Mouse (Mus musculus) olfactory bulb, adult 2 months (tissue): Measurements from ENCODE around the gene Tmem170. TPM values are rescaled to one million over a fixed set of nuclear protein-coding genes. Genes with fewer than 3 reads are reported as not detected.

ENCODE experiments used
- H3K27ac ChIP-seq: fragments of 200-500 bp; 2 replicates; pipeline ENCODE4 v1.5.1; 2012; ENCODE audit warnings: low read depth, low read length; ENCODE audit not compliant: insufficient read depth
- H3K4me1 ChIP-seq: fragments of 200-500 bp; 2 replicates; pipeline ENCODE4 v1.6.1; 2012; ENCODE audit warnings: low read length; ENCODE audit not compliant: control insufficient read depth, insufficient read depth
- H3K4me3 ChIP-seq: fragments of 200-500 bp; 2 replicates; pipeline ENCODE4 v1.5.1; 2012; ENCODE audit warnings: mild to moderate bottlenecking, low read depth, low read length, moderate library complexity; ENCODE audit not compliant: insufficient read depth
- CTCF ChIP-seq: fragments of 200-500 bp; IDR thresholded peaks from 2 replicates; pipeline ENCODE4 v1.5.1; 2012; ENCODE audit warnings: low read depth, mild to moderate bottlenecking, low read length, moderate library complexity; ENCODE audit not compliant: insufficient read depth
- POLR2A ChIP-seq: fragments of 200-500 bp; IDR thresholded peaks from 2 replicates; pipeline ENCODE4 v1.6.1; 2012; ENCODE audit warnings: mild to moderate bottlenecking, low read depth, low read length, moderate library complexity; ENCODE audit not compliant: insufficient read depth
- WGBS: fragments of 180-500 bp; shearing (Covaris S2); methylation state at CpG from one replicate; pipeline ENCODE4 v1.1.7; 2018; 5-methylcytosine and 5-hydroxymethylcytosine counted together
- polyA plus RNA-seq: library from polyadenylated mRNA; stranded (reverse); fragments of >200 nt; gene quantifications from 2 replicates; pipeline ENCODE4 v1.2.4, GENCODE M21; 2012; ENCODE audit warnings: low replicate concordance; ENCODE audit not compliant: missing spikeins, insufficient read depth, insufficient read length

Gene Tmem170
- polyA plus RNA-seq, 1 experiment = not detected

DNA sequence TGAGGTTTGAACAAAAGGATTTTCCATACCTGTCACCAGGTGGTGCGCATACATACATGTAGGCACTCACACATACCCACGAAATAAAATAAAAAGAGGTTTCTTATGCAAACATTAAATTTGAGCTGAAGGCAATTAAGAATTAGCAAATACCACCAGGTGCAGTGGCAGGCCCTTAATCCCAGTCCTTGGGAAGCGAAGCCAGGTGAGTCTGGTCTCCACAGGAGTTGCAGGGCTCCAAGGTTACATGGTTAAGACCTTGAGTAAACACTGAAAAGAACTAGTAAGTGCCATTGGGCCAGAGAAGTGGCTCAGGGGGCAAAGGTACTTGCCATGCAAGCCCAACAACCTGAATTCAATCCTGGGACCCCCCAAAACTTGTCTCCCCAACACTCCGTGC lies 7.1 kb upstream of the Tmem170 start:
- Histone ChIP-seq H3K4me1 (peaks cover 4% of the 10 kb centered on the region; the same call in 1 of the 2 replicates), H3K4me3 (no peak overlapping the region), H3K27ac (no peak overlapping the region)
- WGBS = 94% methylated on average over 4 of the region's 4 CpGs
- no peak for TF ChIP-seq CTCF
- no peak for TF ChIP-seq POLR2A

DNA sequence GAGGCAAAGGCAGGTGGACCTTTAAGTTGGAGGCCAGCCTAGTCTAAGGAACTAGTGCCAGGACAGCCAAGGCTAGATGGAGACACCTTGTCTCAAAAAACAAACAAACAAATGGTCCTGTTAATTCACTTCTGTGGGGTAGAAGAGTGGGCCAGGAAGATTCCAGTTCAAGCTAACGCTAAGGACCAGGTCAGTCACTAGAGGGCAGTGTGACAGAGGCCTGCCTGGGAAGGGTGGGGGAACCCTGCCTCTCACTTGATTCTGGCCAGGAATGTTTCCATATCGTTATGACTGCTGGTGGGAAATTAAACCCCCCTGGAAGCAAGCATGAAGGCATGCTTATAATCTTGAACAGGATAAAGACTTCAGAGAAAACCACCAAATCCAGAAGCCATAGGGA lies 5.0 kb upstream of the Tmem170 start:
- 3% methylated on average over 2 of the region's 2 CpGs for WGBS
- Histone ChIP-seq H3K4me3 (no peak overlapping the region), H3K27ac (no peak overlapping the region), H3K4me1 (no peaks in the 10 kb centered on the region)
- TF ChIP-seq POLR2A (no peak), CTCF (peak; percentile 40; the same call in 1 of the 2 replicates)

DNA sequence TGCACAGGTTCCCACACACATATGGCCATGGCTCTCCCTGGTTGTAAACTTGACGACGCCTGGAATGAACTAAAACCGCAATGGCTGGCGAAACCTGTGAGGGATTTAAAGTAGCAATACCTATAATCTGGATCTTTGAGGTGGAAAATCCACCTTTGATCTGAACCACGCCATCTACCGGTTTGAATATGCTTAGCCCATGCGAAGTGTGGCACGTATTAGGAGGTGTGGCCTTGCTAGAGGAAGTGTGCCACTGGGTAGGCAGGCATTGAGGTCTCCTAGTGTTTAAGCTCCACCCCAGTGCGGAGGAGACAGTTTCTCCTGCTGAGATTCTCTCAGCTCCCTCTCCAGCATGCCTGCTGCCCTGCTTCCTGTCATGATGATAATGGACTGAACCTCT lies 1.2 kb upstream of the Tmem170 start:
- peaks cover 2% of the 10 kb centered on the region; the same call in 1 of the 2 replicates for H3K4me1 ChIP-seq
- no peak overlapping the region for H3K27ac ChIP-seq
- no peak overlapping the region for H3K4me3 ChIP-seq
- TF ChIP-seq CTCF = no peak
- no peak for TF ChIP-seq POLR2A
- 71% methylated on average over 9 of the region's 9 CpGs for WGBS

DNA sequence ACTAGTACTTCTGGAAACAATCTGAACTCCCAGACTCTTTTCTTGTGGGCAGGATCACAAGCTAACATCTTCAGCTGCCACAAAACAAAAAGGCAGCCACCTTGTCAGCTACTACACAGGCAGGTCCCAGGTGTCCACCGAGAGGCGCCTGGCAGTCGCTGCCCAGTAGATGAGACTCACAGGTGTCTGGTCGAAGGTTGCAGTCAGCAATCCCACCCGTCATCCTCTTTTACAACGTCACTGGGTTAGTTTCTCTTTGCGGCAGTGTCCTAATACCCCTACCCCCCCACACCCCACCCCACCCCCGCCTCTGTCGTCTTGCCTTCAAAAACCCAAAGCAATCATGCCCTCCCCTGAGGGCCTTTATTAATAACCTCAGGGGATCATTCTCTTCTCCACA lies 792 bp downstream of the Tmem170 start:
- H3K4me1 ChIP-seq = peaks cover 2% of the 10 kb centered on the region; the same call in 1 of the 2 replicates
- H3K27ac ChIP-seq = no peak overlapping the region
- H3K4me3 ChIP-seq = peak overlapping the region; percentile 74
- TF ChIP-seq POLR2A (no peak), CTCF (no peak)
- WGBS = 27% methylated on average over 9 of the region's 9 CpGs

DNA sequence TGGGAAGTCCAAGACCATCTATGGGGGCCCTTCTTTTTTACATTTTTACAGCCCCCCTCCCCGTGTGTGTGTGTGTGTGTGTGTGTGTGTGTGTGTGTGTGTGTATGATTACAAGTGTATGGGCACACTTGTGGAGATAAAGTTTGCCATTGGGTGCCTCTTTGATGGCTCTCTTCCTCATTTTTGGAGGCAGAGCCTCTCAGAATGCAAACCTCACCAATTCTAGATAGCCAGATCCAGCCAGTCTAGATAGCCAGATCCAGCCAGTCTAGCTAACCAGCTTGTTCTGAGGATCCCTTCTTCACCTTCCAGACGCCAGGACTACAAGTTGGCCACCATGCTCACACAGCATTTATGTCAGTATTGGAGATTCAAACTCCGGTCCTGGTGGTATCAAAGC lies 5.3 kb downstream of the Tmem170 start:
- H3K27ac ChIP-seq = no peak overlapping the region
- TF ChIP-seq CTCF (no peak), POLR2A (no peak)
- 84% methylated on average over 3 of the region's 3 CpGs for WGBS
- H3K4me3 ChIP-seq = no peak overlapping the region
- peaks cover 2% of the 10 kb centered on the region; the same call in 1 of the 2 replicates for H3K4me1 ChIP-seq

DNA sequence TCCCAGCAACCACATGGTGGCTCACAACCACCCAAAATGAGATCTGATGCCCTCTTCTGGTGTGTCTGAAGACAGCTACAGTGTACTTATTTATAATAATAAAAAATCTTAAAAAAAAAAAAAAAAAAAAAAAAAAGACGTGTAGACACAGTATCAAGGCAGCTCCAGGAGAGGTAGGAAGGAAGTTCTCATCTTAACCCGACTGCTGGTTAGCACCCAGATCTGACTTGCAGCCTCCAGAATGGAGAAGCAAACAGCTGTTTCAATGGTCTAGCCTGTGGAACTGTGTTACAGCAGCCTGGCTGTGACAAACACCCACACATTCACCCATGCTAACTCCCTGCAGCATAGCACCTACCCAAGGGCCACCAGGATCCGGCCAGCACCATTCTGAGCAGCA lies 6.2 kb downstream of the Tmem170 start:
- 90% methylated on average over 2 of the region's 3 CpGs for WGBS
- H3K4me1 ChIP-seq = no peaks in the 10 kb centered on the region

DNA sequence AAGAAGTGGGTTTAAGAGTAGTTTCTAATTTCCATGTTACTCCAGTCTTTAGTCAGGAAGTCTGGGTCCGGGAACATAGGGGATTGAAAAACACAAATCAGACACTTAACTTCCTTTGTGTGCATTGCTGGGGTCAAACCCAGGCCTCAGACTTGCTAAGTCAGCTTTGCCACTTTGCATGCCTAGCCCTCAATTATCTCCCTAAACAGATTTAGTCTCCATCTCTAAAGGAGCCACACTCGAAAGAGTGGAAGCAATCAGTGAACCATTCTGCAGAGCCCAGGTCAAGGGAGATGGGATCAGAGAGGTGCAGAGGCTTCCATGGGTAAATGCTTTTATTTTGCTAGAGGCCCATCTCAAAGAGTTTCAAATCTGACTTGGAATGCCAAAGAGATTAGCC lies 7.9 kb downstream of the Tmem170 start:
- Histone ChIP-seq H3K27ac (no peak overlapping the region), H3K4me3 (no peak overlapping the region), H3K4me1 (no peaks in the 10 kb centered on the region)
- no peak for TF ChIP-seq POLR2A
- 75% methylated on average over 2 of the region's 2 CpGs for WGBS

More for the DNA sequence above, 6.2 kb downstream of the Tmem170 start:
- Histone ChIP-seq H3K27ac (no peak overlapping the region), H3K4me3 (no peak overlapping the region)
- TF ChIP-seq POLR2A = no peak
- no peak for TF ChIP-seq CTCF

DNA sequence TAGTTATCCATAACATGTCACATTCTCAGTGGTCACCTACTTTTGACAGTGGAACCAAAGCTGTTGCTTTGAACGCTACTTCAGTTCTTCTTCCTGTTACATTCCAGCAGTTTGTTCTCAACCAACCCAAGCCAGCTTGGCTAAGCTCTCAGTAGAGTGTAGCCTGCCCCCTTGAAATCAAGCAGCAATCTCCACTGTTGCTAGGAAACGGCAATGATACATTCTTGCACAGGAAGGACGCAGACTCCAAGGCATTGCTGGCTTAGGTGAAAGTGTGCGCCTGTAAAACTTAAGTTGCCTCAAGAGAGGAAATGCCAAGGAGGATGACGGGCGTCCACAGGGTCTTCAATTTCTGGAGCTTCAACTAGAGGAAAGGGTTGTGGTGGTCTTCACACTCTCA lies 10.7 kb downstream of the Tmem170 start:
- H3K27ac ChIP-seq = no peak overlapping the region
- 79% methylated on average over 6 of the region's 6 CpGs for WGBS
- no peak overlapping the region for H3K4me3 ChIP-seq
- no peaks in the 10 kb centered on the region for H3K4me1 ChIP-seq
- TF ChIP-seq CTCF (no peak), POLR2A (no peak)

DNA sequence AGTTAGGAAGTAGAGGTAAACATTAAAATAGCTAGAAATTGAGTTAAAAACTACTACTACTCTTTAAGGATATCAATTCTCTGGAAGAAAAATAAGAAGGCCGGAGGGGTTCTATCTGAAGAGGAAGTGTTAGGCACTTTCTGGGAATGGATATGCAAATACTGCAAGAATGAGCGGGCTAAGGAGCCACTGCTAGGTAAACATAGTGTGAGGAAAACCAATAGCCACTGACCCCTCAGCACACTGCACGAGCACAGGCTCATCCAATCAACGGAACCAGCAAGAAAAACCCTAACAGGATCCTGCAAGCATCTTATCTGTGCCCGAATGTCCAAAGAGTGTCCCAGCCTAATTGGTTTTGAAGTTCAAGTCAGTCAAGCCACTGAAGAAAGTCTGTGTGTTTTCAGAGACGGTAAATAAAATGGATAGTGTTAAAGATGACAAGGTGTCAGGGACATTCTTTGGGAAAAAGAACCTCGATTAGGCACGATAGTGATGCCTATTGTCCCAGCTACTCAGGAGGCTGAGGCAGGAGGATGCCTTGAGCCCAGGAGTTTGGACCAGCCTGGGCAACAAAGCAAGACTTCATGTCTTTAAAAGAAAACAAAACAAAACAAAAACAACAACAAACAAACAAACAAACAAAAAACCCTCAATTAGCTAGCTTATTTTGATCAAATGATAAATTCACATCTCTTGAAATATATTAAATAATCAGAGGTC lies 11.3 kb downstream of the Tmem170 start:
- Histone ChIP-seq H3K4me3 (no peak overlapping the region), H3K27ac (no peak overlapping the region), H3K4me1 (no peaks in the 10 kb centered on the region)
- WGBS = 94% methylated on average over 8 of the region's 8 CpGs
- TF ChIP-seq POLR2A = no peak
- no peak for TF ChIP-seq CTCF

DNA sequence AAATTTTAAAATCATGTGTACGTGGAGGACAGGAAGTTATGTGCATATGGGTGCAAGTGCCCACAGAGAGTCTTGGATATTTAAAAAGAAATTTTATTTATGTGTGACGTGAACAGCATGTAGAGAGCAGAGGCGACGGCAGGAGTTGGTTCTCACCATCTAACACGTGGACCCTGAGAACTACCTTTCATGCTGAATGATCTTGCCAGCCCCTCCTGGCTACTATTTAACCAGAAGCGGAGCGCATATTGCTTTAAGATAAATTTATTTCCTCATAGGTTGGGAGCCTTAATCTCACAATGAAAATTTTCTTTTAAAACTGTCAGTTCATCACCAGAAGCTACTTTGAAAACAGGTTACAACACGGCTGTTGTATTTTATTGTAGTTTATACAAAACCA lies 11.9 kb downstream of the Tmem170 start:
- Histone ChIP-seq H3K4me3 (no peak overlapping the region), H3K4me1 (no peaks in the 10 kb centered on the region), H3K27ac (no peak overlapping the region)
- 94% methylated on average over 8 of the region's 8 CpGs for WGBS
- no peak for TF ChIP-seq POLR2A
- TF ChIP-seq CTCF = no peak
